ENCODE assay signal across 10 mouse cellular contexts in genomic region chr8:11273506-11274158, GRCm38 (mm10). TPM values are rescaled to one million over a fixed set of nuclear protein-coding genes. Genes with fewer than 3 reads are reported as not detected.
DNase-seq lines count a peak whose midpoint lies in the region; TF ChIP-seq lines count a peak whose summit lies in the region.
"Had no signal": no experiment of that assay in that cellular context is flagged by ENCODE, and none has a peak within 500 bp of the region (broad histone marks: within the 10 kb centered on the region; RNA-seq: fewer than 3 reads in every experiment).

No protein-coding gene starts in this region.

- peaks cover 50% of the 10 kb centered on the region for H3K79me2 ChIP-seq in C2C12 (ENCODE audit: control insufficient read depth, insufficient read depth)

- peak; percentile 50 to 63 for DNase-seq in frontal cortex, postnatal 14 days (ENCODE audit: low spot score in 2 of 2)
- DNase-seq in heart, postnatal 10 days, result peak; percentile 81 to 83
- DNase-seq in left cerebral cortex, postnatal 25 days (ENCODE audit: low spot score in 2 of 2), result peak; percentile 78 to 98
- no peak for DNase-seq in testis, postnatal 10 days (ENCODE audit: low spot score)
- no peak for DNase-seq in cerebellum, adult 8-10 months
- no peak for DNase-seq in testis, postnatal 14 days (ENCODE audit: low spot score)
- DNase-seq in c-Kit-positive CD71-positive TER-119-positive erythroid progenitor cells, embryonic 14.5 days (ENCODE audit: low spot score), result no peak

- no peak overlapping the region for H3K4me3 ChIP-seq in C2C12 (ENCODE audit: insufficient read depth, poor library complexity, severe bottlenecking)
- H3K4me3 ChIP-seq: limb, embryonic 12.5 days had no signal

- intact Hi-C loops in heart, postnatal 10 days (cut with DNase I), result loop anchor here (10.0 kb wide), 1 partner anchor 281 kb away; the partner anchor contains the start of genes Cars2 and Ing1
- intact Hi-C loops in left cerebral cortex, postnatal 25 days (cut with DNase I), result loop anchor here (1.0 kb wide), 2 partner anchors 109 to 141 kb away; no protein-coding TSS in a partner anchor

- H3ac ChIP-seq in C2C12 (ENCODE audit: control insufficient read depth, insufficient read length, low read depth), result no peak overlapping the region

- peaks cover 6% of the 10 kb centered on the region for H3K79me3 ChIP-seq in C2C12 (ENCODE audit: low read depth)

- no peak for TF ChIP-seq CTCF in C2C12 (IDR thresholded peaks at IDR 0.05; ENCODE audit: control insufficient read depth, insufficient read depth, insufficient read length)

- no peaks in the 10 kb centered on the region for H3K36me3 ChIP-seq in C2C12 (ENCODE audit: control insufficient read depth, insufficient read depth)
- H3K36me3 ChIP-seq: limb, embryonic 12.5 days had no signal

- H3K27me3 ChIP-seq in C2C12 (ENCODE audit: control insufficient read depth, insufficient read depth, insufficient read length), result no peaks in the 10 kb centered on the region
- H3K27me3 ChIP-seq: limb, embryonic 12.5 days had no signal

TF ChIP-seq in C2C12, 6 proteins besides CTCF, POLR2A, EP300 and RAD21:
- TF ChIP-seq CEBPB (IDR thresholded peaks at IDR 0.05; ENCODE audit: low read depth) (no peak), FOSL1 (IDR thresholded peaks at IDR 0.05; ENCODE audit: insufficient read depth, low read length, poor library complexity, severe bottlenecking) (no peak), MAX (IDR thresholded peaks at IDR 0.05) (peak; percentile 32), USF1 (IDR thresholded peaks at IDR 0.05; ENCODE audit: low read depth) (peak; percentile 59), MYOG (IDR thresholded peaks at IDR 0.05; ENCODE audit: control insufficient read depth, extremely low read depth, insufficient read length) (no peak), MYOD1 (IDR thresholded peaks at IDR 0.05; ENCODE audit: control insufficient read depth, insufficient read length, low read depth) (no peak)

RNA-seq across cellular contexts. Expression of gene Col4a2, which starts 39.0 kb away (rescaled TPM):
- 68.8 TPM for polyA plus RNA-seq in C2C12 (2012; fragmentation: generic; extraction: Trizol)
- total RNA-seq in heart, postnatal 10 days (2021), result 100 to 1,000 TPM; 697 to 713 TPM
- 10 to 100 TPM; 47.5 to 52.4 TPM for total RNA-seq in left cerebral cortex, postnatal 25 days (2021)

RNA-seq across cellular contexts. Expression of gene Col4a1, which starts 39.0 kb away (rescaled TPM):
- 74.7 TPM for polyA plus RNA-seq in C2C12 (2012; fragmentation: generic; extraction: Trizol)
- 1,000 to 10,000 TPM; 1,260 to 1,378 TPM for total RNA-seq in heart, postnatal 10 days (2021)
- 10 to 100 TPM; 55.5 to 63.1 TPM for total RNA-seq in left cerebral cortex, postnatal 25 days (2021)
- total RNA-seq: MEL had no signal

Comparison
In these comparisons a context has a peak if more than half of its experiments do, and no peak if none do; other contexts are left out.
1. DNase-seq: peak in frontal cortex, postnatal 14 days (2 of 2), heart, postnatal 10 days (2 of 2) and left cerebral cortex, postnatal 25 days (2 of 2); none in testis, postnatal 10 days (single experiment), cerebellum, adult 8-10 months (single experiment), testis, postnatal 14 days (single experiment) and c-Kit-positive CD71-positive TER-119-positive erythroid progenitor cells, embryonic 14.5 days (single experiment).
2. RNA of gene Col4a2, which starts 39.0 kb away (total RNA-seq): 697 to 713 TPM in heart, postnatal 10 days; 47.5 to 52.4 TPM in left cerebral cortex, postnatal 25 days; every median in the first group is over 10 times any median in the second.
3. RNA of gene Col4a1, which starts 39.0 kb away (total RNA-seq): 1,260 to 1,378 TPM in heart, postnatal 10 days; 55.5 to 63.1 TPM in left cerebral cortex, postnatal 25 days; every median in the first group is over 10 times any median in the second.